Mouse (Mus musculus): ENCODE measurements around the gene Lhx8.

DNA sequence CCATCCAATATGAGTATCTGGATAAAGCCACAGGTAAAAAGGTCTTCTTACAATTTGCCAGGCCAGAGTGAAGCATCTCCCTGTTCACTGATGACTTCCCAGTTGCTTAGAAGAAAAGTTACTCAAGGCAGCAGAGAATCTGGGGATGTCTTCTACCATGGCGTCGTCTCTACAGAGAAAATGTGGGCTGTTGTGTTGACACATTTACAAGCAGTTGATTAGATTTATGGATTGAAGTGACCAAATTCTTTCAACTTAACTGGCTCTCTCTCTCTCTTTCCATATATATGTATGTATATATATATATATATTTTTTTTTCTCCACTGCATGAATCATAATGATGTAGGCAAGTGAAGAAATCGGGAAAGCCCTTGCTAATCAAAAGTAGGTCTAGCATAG lies 55.8 kb downstream of the Lhx8 start:
- TF ChIP-seq POLR2A (IDR thresholded peaks at IDR 0.05; ENCODE audit: borderline replicate concordance, control insufficient read depth, low read depth, low read length) (no peak), CTCF (IDR thresholded peaks at IDR 0.05; ENCODE audit: control insufficient read depth, insufficient read depth, low read length) (no peak)

Data from bone marrow, adult 2 months (tissue).